Comparison of ENCODE assay signal across 13 mouse cellular contexts in genomic region chr1:91460564-91460963, GRCm38 (mm10). TPM values are rescaled to one million over a fixed set of nuclear protein-coding genes. Genes with fewer than 3 reads are reported as not detected.
DNase-seq lines count a peak whose midpoint lies in the region; ATAC-seq and TF ChIP-seq lines count a peak whose summit lies in the region.
"Had no signal": no experiment of that assay in that cellular context is flagged by ENCODE, and none has a peak within 500 bp of the region (broad histone marks: within the 10 kb centered on the region; RNA-seq: fewer than 3 reads in every experiment).

No protein-coding gene starts in this region.

- no peak overlapping the region for H3K27ac ChIP-seq in liver, adult 2 months (replicated peaks; ENCODE audit: insufficient read depth, low read depth, low read length)
- peak overlapping the region; percentile 65 for H3K27ac ChIP-seq in intestine, embryonic 15.5 days
- peak overlapping the region; percentile 72 for H3K27ac ChIP-seq in small intestine, adult 2 months (ENCODE audit: insufficient read depth, low read depth, low read length)
- H3K27ac ChIP-seq: macrophage had no signal

- H3K4me2 ChIP-seq in intestine, embryonic 15.5 days (replicated peaks), result peak overlapping the region; percentile 77; the same call in 1 of the 2 replicates

- H3K9ac ChIP-seq in liver, adult 2 months (ENCODE audit: low read depth, low read length), result no peak overlapping the region
- no peak overlapping the region for H3K9ac ChIP-seq in intestine, embryonic 15.5 days
- H3K9ac ChIP-seq: limb, embryonic 13.5 days had no signal

- peak; percentile 62 for DNase-seq in adrenal gland, postnatal 14 days
- DNase-seq in adrenal gland, adult 18-20 months (ENCODE audit: low spot score in 2 of 2), result no peak
- no peak for DNase-seq in liver, adult 2 months (ENCODE audit: extremely low read depth, low read depth, low spot score)
- DNase-seq in liver, result no peak
- DNase-seq in gastrocnemius, postnatal 25 days, result no peak
- DNase-seq in right cerebral cortex, postnatal 14 days, result no peak
- DNase-seq: heart, postnatal 36 days; spleen, adult 18-20 months; thymus, adult 2 months had no signal

- H3K4me1 ChIP-seq in liver, adult 2 months (ENCODE audit: control insufficient read depth, insufficient read depth, low read length), result peaks cover 41% of the 10 kb centered on the region
- peaks cover 37% of the 10 kb centered on the region for H3K4me1 ChIP-seq in intestine, embryonic 15.5 days (replicated peaks)
- peaks cover 47% of the 10 kb centered on the region for H3K4me1 ChIP-seq in small intestine, adult 2 months (ENCODE audit: control insufficient read depth, insufficient read depth, insufficient read length, low read length)

- TF ChIP-seq POLR2A in liver, adult 2 months (IDR thresholded peaks at IDR 0.05; ENCODE audit: extremely low read depth, insufficient read depth, low read length), result no peak
- no peak for TF ChIP-seq POLR2A in small intestine, adult 2 months (IDR thresholded peaks at IDR 0.05; ENCODE audit: low read depth, low read length)

- H3K36me3 ChIP-seq in liver, adult 2 months (ENCODE audit: control insufficient read depth, insufficient read depth, low read length), result no peaks in the 10 kb centered on the region
- no peaks in the 10 kb centered on the region for H3K36me3 ChIP-seq in intestine, embryonic 15.5 days
- H3K36me3 ChIP-seq in small intestine, adult 2 months (ENCODE audit: control insufficient read depth, insufficient read depth, low read length), result no peaks in the 10 kb centered on the region
- H3K36me3 ChIP-seq: limb, embryonic 13.5 days had no signal

- peak; percentile 35; the same call in 1 of the 2 replicates for TF ChIP-seq CTCF in liver, adult 2 months (IDR thresholded peaks at IDR 0.05; ENCODE audit: low read depth, low read length)
- no peak for TF ChIP-seq CTCF in small intestine, adult 2 months (IDR thresholded peaks at IDR 0.05; ENCODE audit: extremely low read depth, insufficient read length, insufficient replicate concordance, low read depth, low read length)

- no peak for ATAC-seq in intestine, embryonic 15.5 days

- no peaks in the 10 kb centered on the region for H3K27me3 ChIP-seq in liver, adult 2 months (ENCODE audit: control insufficient read depth, insufficient read depth, low read length)
- no peaks in the 10 kb centered on the region for H3K27me3 ChIP-seq in intestine, embryonic 15.5 days (replicated peaks)
- no peaks in the 10 kb centered on the region for H3K27me3 ChIP-seq in small intestine, adult 2 months (ENCODE audit: control insufficient read depth, insufficient read depth, low read length)

- 40% methylated on average over 4 of the region's 4 CpGs for WGBS in liver, adult 2 months
- 42% methylated on average over 4 of the region's 4 CpGs for WGBS in intestine, embryonic 15.5 days
- 31% methylated on average over 4 of the region's 4 CpGs for WGBS in small intestine, adult 2 months

- H3K9me3 ChIP-seq in intestine, embryonic 15.5 days, result no peaks in the 10 kb centered on the region
- H3K9me3 ChIP-seq: limb, embryonic 13.5 days had no signal

- H3K4me3 ChIP-seq in liver, adult 2 months (ENCODE audit: insufficient read depth, low read depth, low read length), result no peak overlapping the region
- H3K4me3 ChIP-seq in intestine, embryonic 15.5 days (replicated peaks), result no peak overlapping the region
- H3K4me3 ChIP-seq in small intestine, adult 2 months (ENCODE audit: low read depth, low read length), result no peak overlapping the region

- peaks cover 3% of the 10 kb centered on the region; the same call in 1 of the 2 replicates for H3K79me2 ChIP-seq in liver, adult 2 months (ENCODE audit: control insufficient read depth, insufficient read depth, low read length)

RNA-seq across cellular contexts. Expression of gene Per2, which starts 1.4 kb away (rescaled TPM):
- 38.3 and 42.3 TPM in 2 replicates for total RNA-seq in adrenal gland, postnatal 14 days (2021)
- total RNA-seq in adrenal gland, adult 18-20 months (2021), result 10 to 100 TPM; 46.7 to 66.6 TPM
- total RNA-seq in liver, adult 2 months (2014; rRNA removed), result 5.7 and 7.7 TPM in 2 replicates
- 3.9 and 4.9 TPM in 2 replicates for polyA plus RNA-seq in liver, adult 2 months (2012; rRNA removed)
- polyA plus RNA-seq in intestine, embryonic 15.5 days (2015; fragmentation: Nextera tagmentation; extraction: Ambion mirVana), result 7.8 and 7.9 TPM in 2 replicates
- 4.1 and 5.2 TPM in 2 replicates for polyA plus RNA-seq in small intestine, adult 2 months (2012; rRNA removed)
- total RNA-seq in gastrocnemius, postnatal 25 days (2021), result 1 to 10 TPM in 1 of 2 experiments, under 1 TPM in 1; 0.97 to 7.1 TPM

RNA-seq across cellular contexts. Expression of gene Traf3ip1, which starts 33.9 kb away (rescaled TPM):
- total RNA-seq in adrenal gland, postnatal 14 days (2021), result 12.3 and 12.6 TPM in 2 replicates
- 10 to 100 TPM; 10.8 to 12.7 TPM for total RNA-seq in adrenal gland, adult 18-20 months (2021)
- total RNA-seq in liver, adult 2 months (2014; rRNA removed), result 3.2 and 3.6 TPM in 2 replicates
- polyA plus RNA-seq in liver, adult 2 months (2012; rRNA removed), result 3.4 and 3.8 TPM in 2 replicates
- polyA plus RNA-seq in intestine, embryonic 15.5 days (2015; fragmentation: Nextera tagmentation; extraction: Ambion mirVana), result 7.2 and 8.1 TPM in 2 replicates
- polyA plus RNA-seq in small intestine, adult 2 months (2012; rRNA removed), result 2.0 and 3.7 TPM in 2 replicates
- 1 to 10 TPM; 2.9 to 3.2 TPM for total RNA-seq in gastrocnemius, postnatal 25 days (2021)

RNA-seq across cellular contexts. Expression of gene Hes6, which starts 46.7 kb away (rescaled TPM):
- 182 and 223 TPM in 2 replicates for total RNA-seq in adrenal gland, postnatal 14 days (2021)
- 100 to 1,000 TPM; 255 to 373 TPM for total RNA-seq in adrenal gland, adult 18-20 months (2021)
- total RNA-seq in liver, adult 2 months (2014; rRNA removed), result 64.6 and 97.0 TPM in 2 replicates
- polyA plus RNA-seq in liver, adult 2 months (2012; rRNA removed), result 107 and 112 TPM in 2 replicates
- polyA plus RNA-seq in intestine, embryonic 15.5 days (2015; fragmentation: Nextera tagmentation; extraction: Ambion mirVana), result 94.0 and 103 TPM in 2 replicates
- polyA plus RNA-seq in small intestine, adult 2 months (2012; rRNA removed), result 78.8 and 113 TPM in 2 replicates
- total RNA-seq in gastrocnemius, postnatal 25 days (2021), result 1 to 10 TPM; 6.9 to 8.6 TPM
